Mouse (Mus musculus): ENCODE data around the gene Gm47996. TPM values are rescaled to one million over a fixed set of nuclear protein-coding genes. Genes with fewer than 3 reads are reported as not detected.
"Not testable (repeated sequence)": the region's sequence is repeated elsewhere in the genome, so short reads cannot be mapped to it uniquely, and the experiment has no call there.

Gm47996 gene
- polyA plus RNA-seq, 1 experiment from 2014 or later = not detected

DNA sequence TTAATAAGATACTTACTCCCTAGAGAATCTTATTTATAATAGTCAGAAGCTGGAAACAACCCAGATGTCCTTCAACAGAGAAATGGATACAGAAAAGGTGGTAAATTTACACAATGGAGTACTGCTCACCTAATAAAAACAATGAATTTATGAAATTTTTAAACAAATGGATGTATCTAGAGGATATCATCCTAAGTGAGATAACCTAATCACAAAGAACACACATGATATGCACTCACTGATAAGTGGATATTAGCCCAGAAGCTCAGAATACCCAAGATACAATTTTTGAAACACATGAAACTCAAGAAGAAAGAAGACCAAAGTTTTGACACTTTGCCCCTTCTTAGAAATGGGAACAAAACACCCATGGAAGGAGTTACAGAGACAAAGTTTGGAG is 987 bp upstream of the Gm47996 start:
- H3K4me1 ChIP-seq (ENCODE audit: control insufficient read depth in 2 of 2, insufficient read depth in 2 of 2, low read length in 2 of 2); H3K36me3 ChIP-seq (ENCODE audit: control insufficient read depth, insufficient read depth, low read length); H3K4me3 ChIP-seq (ENCODE audit: control insufficient read depth in 1 of 2, insufficient read depth in 1 of 2, low read depth in 1 of 2, low read length in 2 of 2); H3K27ac ChIP-seq (replicated peaks in 1 of 2; ENCODE audit: control insufficient read depth in 1 of 2, insufficient read depth in 1 of 2, low read depth in 2 of 2, low read length in 2 of 2); H3K9ac ChIP-seq (ENCODE audit: low read length); H3K9me3 ChIP-seq (ENCODE audit: control insufficient read depth, low read length); H3K4me2 ChIP-seq (ENCODE audit: low read length); H3K27me3 ChIP-seq (ENCODE audit: control insufficient read depth, insufficient read depth, low read length); ATAC-seq (ENCODE audit: insufficient number of reproducible peaks, insufficient read depth, low FRiP score, low read depth): not testable (repeated sequence)

DNA sequence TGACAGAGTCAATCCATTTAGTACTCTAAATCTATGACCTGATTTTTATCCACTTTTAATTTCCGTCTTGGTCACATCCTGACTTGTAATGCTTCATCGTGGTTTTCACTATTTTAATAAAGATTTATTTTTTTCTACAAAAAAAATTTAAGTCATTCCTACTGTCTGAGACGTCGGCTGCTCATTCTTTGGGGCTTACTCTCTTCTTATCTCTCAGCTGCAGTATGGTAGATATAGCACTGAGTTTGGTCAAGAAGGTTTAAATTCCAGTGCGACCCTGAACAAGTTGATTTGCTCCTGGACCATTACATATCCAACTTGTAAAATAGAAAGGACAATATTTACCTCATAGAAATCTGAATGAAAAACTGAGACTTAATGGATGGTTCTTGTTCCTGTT is 1.7 kb downstream of the Gm47996 start:
- H3K4me1 ChIP-seq (ENCODE audit: control insufficient read depth in 2 of 2, insufficient read depth in 2 of 2, low read length in 2 of 2); H3K9me3 ChIP-seq (ENCODE audit: control insufficient read depth, low read length); H3K36me3 ChIP-seq (ENCODE audit: control insufficient read depth, insufficient read depth, low read length); H3K27me3 ChIP-seq (ENCODE audit: control insufficient read depth, insufficient read depth, low read length); H3K4me3 ChIP-seq (ENCODE audit: control insufficient read depth in 1 of 2, insufficient read depth in 1 of 2, low read depth in 1 of 2, low read length in 2 of 2); H3K4me2 ChIP-seq (ENCODE audit: low read length); H3K27ac ChIP-seq (replicated peaks in 1 of 2; ENCODE audit: control insufficient read depth in 1 of 2, insufficient read depth in 1 of 2, low read depth in 2 of 2, low read length in 2 of 2); ATAC-seq (ENCODE audit: insufficient number of reproducible peaks, insufficient read depth, low FRiP score, low read depth); H3K9ac ChIP-seq (ENCODE audit: low read length): not testable (repeated sequence)
- WGBS = 59% methylated on average over 5 of the region's 5 CpGs

DNA sequence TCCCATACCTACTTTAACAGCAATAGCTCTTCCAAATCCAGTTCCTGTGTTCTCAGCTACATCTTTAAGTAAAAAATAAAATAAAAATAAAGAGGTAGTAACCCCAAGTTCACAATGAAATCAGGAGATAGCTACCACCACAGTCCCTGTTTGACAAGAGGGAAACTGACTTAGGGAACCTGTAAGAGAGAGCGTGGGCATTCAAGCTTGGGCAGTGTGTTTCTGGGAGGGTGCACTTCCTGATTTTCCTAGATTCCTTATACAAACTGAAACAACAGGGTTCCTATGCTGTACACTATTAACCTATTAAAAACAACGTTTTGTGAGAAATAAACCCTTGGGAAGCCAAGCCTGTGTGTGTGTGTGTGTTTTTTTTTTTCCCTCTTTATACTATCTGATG is 4.9 kb downstream of the Gm47996 start:
- H3K4me3 ChIP-seq (ENCODE audit: control insufficient read depth in 1 of 2, insufficient read depth in 1 of 2, low read depth in 1 of 2, low read length in 2 of 2) = no peak overlapping the region
- H3K27ac ChIP-seq (replicated peaks in 1 of 2; ENCODE audit: control insufficient read depth in 1 of 2, insufficient read depth in 1 of 2, low read depth in 2 of 2, low read length in 2 of 2) = no peak overlapping the region
- H3K27me3 ChIP-seq (ENCODE audit: control insufficient read depth, insufficient read depth, low read length) = no peaks in the 10 kb centered on the region
- no peak overlapping the region for H3K4me2 ChIP-seq (ENCODE audit: low read length)
- WGBS = 79% methylated on average over 2 of the region's 2 CpGs
- H3K4me1 ChIP-seq (ENCODE audit: control insufficient read depth in 2 of 2, insufficient read depth in 2 of 2, low read length in 2 of 2) = peaks cover 0 to 5% of the 10 kb centered on the region in 2 experiments; a peak in 3 of 4 replicates
- ATAC-seq (ENCODE audit: insufficient number of reproducible peaks, insufficient read depth, low FRiP score, low read depth) = no peak
- no peak overlapping the region for H3K9ac ChIP-seq (ENCODE audit: low read length)
- H3K36me3 ChIP-seq (ENCODE audit: control insufficient read depth, insufficient read depth, low read length) = no peaks in the 10 kb centered on the region
- H3K9me3 ChIP-seq (ENCODE audit: control insufficient read depth, low read length) = no peaks in the 10 kb centered on the region

DNA sequence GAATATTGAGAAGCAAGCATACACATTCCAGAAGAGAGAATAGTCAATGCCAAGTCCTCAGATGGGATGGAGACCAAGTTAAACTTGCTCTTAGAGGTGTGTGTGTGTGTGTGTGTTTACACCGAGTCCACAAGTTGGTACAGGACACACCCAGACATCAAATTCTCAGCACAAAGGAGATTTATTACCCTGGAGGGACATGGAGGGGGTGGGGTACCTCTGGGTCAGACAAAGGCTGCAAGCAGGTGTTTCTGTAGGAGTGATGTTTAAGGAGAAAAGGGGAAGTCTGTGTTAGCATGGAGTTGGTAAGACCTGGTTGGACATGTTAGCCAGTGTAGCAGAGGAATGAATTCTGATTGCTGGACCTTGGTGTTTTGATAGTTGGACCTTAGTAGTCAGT is 6.1 kb downstream of the Gm47996 start:
- ATAC-seq (ENCODE audit: insufficient number of reproducible peaks, insufficient read depth, low FRiP score, low read depth) = no peak
- Histone ChIP-seq H3K4me3 (ENCODE audit: control insufficient read depth in 1 of 2, insufficient read depth in 1 of 2, low read depth in 1 of 2, low read length in 2 of 2) (no peak overlapping the region), H3K4me2 (ENCODE audit: low read length) (no peak overlapping the region), H3K27me3 (ENCODE audit: control insufficient read depth, insufficient read depth, low read length) (no peaks in the 10 kb centered on the region), H3K4me1 (ENCODE audit: control insufficient read depth in 2 of 2, insufficient read depth in 2 of 2, low read length in 2 of 2) (peaks cover 0 to 5% of the 10 kb centered on the region in 2 experiments; a peak in 3 of 4 replicates), H3K9me3 (ENCODE audit: control insufficient read depth, low read length) (no peaks in the 10 kb centered on the region), H3K9ac (ENCODE audit: low read length) (no peak overlapping the region), H3K36me3 (ENCODE audit: control insufficient read depth, insufficient read depth, low read length) (no peaks in the 10 kb centered on the region), H3K27ac (replicated peaks in 1 of 2; ENCODE audit: control insufficient read depth in 1 of 2, insufficient read depth in 1 of 2, low read depth in 2 of 2, low read length in 2 of 2) (no peak overlapping the region)
- WGBS = 80% methylated on average over 1 of the region's 1 CpGs

DNA sequence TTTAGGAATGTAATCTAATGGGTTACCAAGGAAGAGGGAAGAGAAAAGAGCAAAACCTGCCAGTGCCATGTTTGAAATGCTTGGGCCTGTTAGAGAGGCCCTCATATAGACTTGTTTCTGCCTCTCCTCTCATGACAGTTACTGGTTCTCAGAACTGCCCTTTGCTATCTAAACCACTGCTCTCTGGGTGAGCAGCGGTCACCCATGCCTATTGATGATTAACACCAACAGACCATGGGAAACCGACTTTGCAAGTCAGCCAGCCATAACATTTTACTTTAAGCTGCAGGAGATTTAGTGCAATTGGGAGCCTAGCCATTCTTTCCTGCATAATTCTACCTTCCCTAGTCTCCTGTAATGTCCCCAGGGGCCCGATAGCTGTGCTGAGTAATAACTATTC is 6.5 kb downstream of the Gm47996 start:
- no peak for ATAC-seq (ENCODE audit: insufficient number of reproducible peaks, insufficient read depth, low FRiP score, low read depth)
- no peak overlapping the region for H3K27ac ChIP-seq (replicated peaks in 1 of 2; ENCODE audit: control insufficient read depth in 1 of 2, insufficient read depth in 1 of 2, low read depth in 2 of 2, low read length in 2 of 2)
- no peaks in the 10 kb centered on the region for H3K9me3 ChIP-seq (ENCODE audit: control insufficient read depth, low read length)
- H3K27me3 ChIP-seq (ENCODE audit: control insufficient read depth, insufficient read depth, low read length) = no peaks in the 10 kb centered on the region
- no peak overlapping the region for H3K4me3 ChIP-seq (ENCODE audit: control insufficient read depth in 1 of 2, insufficient read depth in 1 of 2, low read depth in 1 of 2, low read length in 2 of 2)
- peaks cover 0 to 5% of the 10 kb centered on the region in 2 experiments; a peak in 3 of 4 replicates for H3K4me1 ChIP-seq (ENCODE audit: control insufficient read depth in 2 of 2, insufficient read depth in 2 of 2, low read length in 2 of 2)
- no peaks in the 10 kb centered on the region for H3K36me3 ChIP-seq (ENCODE audit: control insufficient read depth, insufficient read depth, low read length)
- no peak overlapping the region for H3K4me2 ChIP-seq (ENCODE audit: low read length)
- H3K9ac ChIP-seq (ENCODE audit: low read length) = no peak overlapping the region
- WGBS = 77% methylated on average over 3 of the region's 3 CpGs

DNA sequence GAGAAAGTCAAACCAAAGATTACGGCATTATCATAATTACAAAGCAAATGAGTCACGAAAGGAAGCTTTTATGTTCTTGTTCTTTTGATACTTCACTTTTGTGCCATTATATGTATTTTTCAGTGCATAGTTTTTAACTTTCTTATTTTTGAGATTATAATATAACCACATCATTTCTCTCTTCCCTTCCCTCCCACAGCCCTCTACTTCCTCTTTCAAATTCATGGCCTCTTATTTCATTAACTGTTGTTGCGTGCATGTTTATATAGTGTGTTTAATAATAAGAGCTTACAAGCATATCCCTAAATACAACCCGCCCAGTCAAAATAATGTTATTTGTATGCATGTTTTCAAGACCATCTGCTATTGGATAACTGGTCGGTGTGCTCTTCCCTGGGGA is 9.1 kb downstream of the Gm47996 start:
- Histone ChIP-seq H3K27ac (replicated peaks in 1 of 2; ENCODE audit: control insufficient read depth in 1 of 2, insufficient read depth in 1 of 2, low read depth in 2 of 2, low read length in 2 of 2) (no peak overlapping the region), H3K27me3 (ENCODE audit: control insufficient read depth, insufficient read depth, low read length) (no peaks in the 10 kb centered on the region), H3K36me3 (ENCODE audit: control insufficient read depth, insufficient read depth, low read length) (no peaks in the 10 kb centered on the region), H3K4me1 (ENCODE audit: control insufficient read depth in 2 of 2, insufficient read depth in 2 of 2, low read length in 2 of 2) (peaks cover 0 to 5% of the 10 kb centered on the region in 2 experiments; a peak in 3 of 4 replicates), H3K4me2 (ENCODE audit: low read length) (no peak overlapping the region), H3K9me3 (ENCODE audit: control insufficient read depth, low read length) (no peaks in the 10 kb centered on the region), H3K9ac (ENCODE audit: low read length) (no peak overlapping the region), H3K4me3 (ENCODE audit: control insufficient read depth in 1 of 2, insufficient read depth in 1 of 2, low read depth in 1 of 2, low read length in 2 of 2) (no peak overlapping the region)
- ATAC-seq (ENCODE audit: insufficient number of reproducible peaks, insufficient read depth, low FRiP score, low read depth) = no peak
- WGBS = 93% methylated on average over 5 of the region's 5 CpGs

DNA sequence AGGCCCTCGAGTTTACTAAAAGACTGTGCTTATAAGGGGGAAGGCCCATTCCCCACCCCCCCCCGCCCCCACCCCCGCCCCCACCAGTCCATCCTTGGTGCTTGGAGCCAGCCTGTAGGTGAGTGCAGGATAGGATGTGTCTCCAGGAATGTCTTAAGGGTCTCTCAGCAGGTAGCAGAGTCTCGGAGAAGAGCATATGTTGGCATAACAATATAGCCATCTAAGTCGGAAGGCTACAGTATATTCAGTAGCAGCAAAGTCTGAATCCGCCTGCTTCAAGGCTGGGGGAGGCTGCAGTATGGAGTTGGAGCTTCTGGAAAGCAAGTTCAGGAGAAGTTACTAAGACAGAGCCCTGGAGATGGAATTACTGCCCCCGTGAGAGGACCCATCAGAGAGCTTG is 10.2 kb downstream of the Gm47996 start:
- H3K4me3 ChIP-seq (ENCODE audit: control insufficient read depth in 1 of 2, insufficient read depth in 1 of 2, low read depth in 1 of 2, low read length in 2 of 2) = no peak overlapping the region
- no peak for ATAC-seq (ENCODE audit: insufficient number of reproducible peaks, insufficient read depth, low FRiP score, low read depth)
- H3K4me1 ChIP-seq (ENCODE audit: control insufficient read depth in 2 of 2, insufficient read depth in 2 of 2, low read length in 2 of 2) = no peaks in the 10 kb centered on the region
- H3K9ac ChIP-seq (ENCODE audit: low read length) = no peak overlapping the region
- no peaks in the 10 kb centered on the region for H3K9me3 ChIP-seq (ENCODE audit: control insufficient read depth, low read length)
- no peaks in the 10 kb centered on the region for H3K36me3 ChIP-seq (ENCODE audit: control insufficient read depth, insufficient read depth, low read length)
- 82% methylated on average over 7 of the region's 7 CpGs for WGBS
- no peak overlapping the region for H3K4me2 ChIP-seq (ENCODE audit: low read length)
- no peaks in the 10 kb centered on the region for H3K27me3 ChIP-seq (ENCODE audit: control insufficient read depth, insufficient read depth, low read length)
- no peak overlapping the region for H3K27ac ChIP-seq (replicated peaks in 1 of 2; ENCODE audit: control insufficient read depth in 1 of 2, insufficient read depth in 1 of 2, low read depth in 2 of 2, low read length in 2 of 2)

DNA sequence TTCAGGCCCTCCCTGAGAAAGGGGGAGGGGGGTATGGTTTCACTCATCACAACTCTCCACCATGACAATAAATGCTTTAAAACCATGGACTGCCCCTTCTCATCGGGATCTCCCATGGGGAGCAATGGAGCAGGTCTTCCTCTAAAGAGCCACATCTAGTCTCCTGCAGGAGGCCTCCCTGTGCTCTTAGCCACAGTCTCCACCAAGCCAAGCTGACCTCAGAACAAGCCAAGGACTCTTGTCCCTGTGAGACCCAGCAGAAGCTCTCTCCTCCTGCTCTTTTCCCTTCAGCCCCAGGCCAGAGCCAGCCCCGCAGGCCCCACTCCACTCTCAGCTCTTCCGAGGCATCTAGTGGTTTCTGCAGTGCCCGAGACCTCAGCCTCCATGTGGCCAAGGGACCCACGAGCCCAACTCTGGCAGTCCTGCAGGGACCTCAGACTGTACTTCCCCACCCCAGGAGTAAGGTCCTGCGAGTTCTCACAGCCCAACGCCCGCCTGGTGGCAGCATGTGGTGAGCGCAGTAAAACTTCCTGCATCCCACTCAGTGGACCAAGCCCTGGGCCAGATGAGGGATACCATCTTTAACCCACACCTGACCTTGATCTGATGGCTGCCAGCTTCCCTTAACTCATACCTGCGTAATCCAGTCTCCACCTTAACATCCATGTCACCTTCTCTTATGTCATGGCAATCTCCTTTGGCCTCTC is 12.8 kb downstream of the Gm47996 start:
- no peaks in the 10 kb centered on the region for H3K9me3 ChIP-seq (ENCODE audit: control insufficient read depth, low read length)
- H3K27ac ChIP-seq (replicated peaks in 1 of 2; ENCODE audit: control insufficient read depth in 1 of 2, insufficient read depth in 1 of 2, low read depth in 2 of 2, low read length in 2 of 2) = no peak overlapping the region
- no peak for ATAC-seq (ENCODE audit: insufficient number of reproducible peaks, insufficient read depth, low FRiP score, low read depth)
- WGBS = 86% methylated on average over 10 of the region's 10 CpGs
- H3K4me1 ChIP-seq (ENCODE audit: control insufficient read depth in 2 of 2, insufficient read depth in 2 of 2, low read length in 2 of 2) = no peaks in the 10 kb centered on the region
- H3K36me3 ChIP-seq (ENCODE audit: control insufficient read depth, insufficient read depth, low read length) = no peaks in the 10 kb centered on the region
- H3K27me3 ChIP-seq (ENCODE audit: control insufficient read depth, insufficient read depth, low read length) = no peaks in the 10 kb centered on the region
- no peak overlapping the region for H3K9ac ChIP-seq (ENCODE audit: low read length)
- no peak overlapping the region for H3K4me2 ChIP-seq (ENCODE audit: low read length)
- H3K4me3 ChIP-seq (ENCODE audit: control insufficient read depth in 1 of 2, insufficient read depth in 1 of 2, low read depth in 1 of 2, low read length in 2 of 2) = no peak overlapping the region

Data from heart, embryonic 14.5 days (tissue).